Mouse (Mus musculus): ENCODE results near the gene Gm7861. TPM values are rescaled to one million over a fixed set of nuclear protein-coding genes. Genes with fewer than 3 reads are reported as not detected.
"Not testable (repeated sequence)": the region's sequence is repeated elsewhere in the genome, so short reads cannot be mapped to it uniquely, and the experiment has no call there.

The Gm7861 gene
- not detected in 2 replicates for polyA plus RNA-seq (2015; fragmentation: Nextera tagmentation; extraction: Ambion mirVana)

DNA sequence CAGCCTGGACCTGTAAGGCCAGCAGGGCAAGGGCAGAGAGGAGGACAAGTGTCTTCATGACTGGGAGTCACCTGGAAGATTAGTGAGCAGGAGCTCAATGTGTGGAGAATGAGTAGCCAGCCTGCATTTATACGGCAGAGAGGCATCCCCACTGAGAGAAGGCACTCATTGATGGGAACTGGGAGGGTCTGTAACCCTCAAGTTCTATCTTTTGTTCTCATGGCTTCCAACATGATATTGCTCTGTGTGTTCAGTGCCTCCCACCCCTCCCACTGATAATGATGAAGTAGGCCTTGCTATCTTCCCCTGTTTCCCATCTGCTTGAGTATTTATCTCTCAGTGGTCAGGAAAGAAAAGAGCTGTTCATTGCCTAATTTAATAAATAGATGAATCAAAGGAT, at the start of gene Gm7861:
Gene Gm7861, minus strand, starts transcription at position 101 of the 400 bp plus-strand sequence.
- H3K27ac ChIP-seq (ENCODE audit: low read length); H3K27me3 ChIP-seq (ENCODE audit: control insufficient read depth, insufficient read depth, low read depth, low read length); H3K36me3 ChIP-seq (ENCODE audit: control insufficient read depth, insufficient read depth, low read length); H3K9me3 ChIP-seq (ENCODE audit: control insufficient read depth, low read length); H3K4me3 ChIP-seq (ENCODE audit: low read length); ATAC-seq (ENCODE audit: low read depth); H3K9ac ChIP-seq (ENCODE audit: low read length); H3K4me2 ChIP-seq (ENCODE audit: low read depth, low read length); H3K4me1 ChIP-seq (replicated peaks; ENCODE audit: control insufficient read depth, insufficient read depth, low read length): not testable (repeated sequence)
- WGBS = no CpG with 5 or more reads among the region's 1 CpGs

DNA sequence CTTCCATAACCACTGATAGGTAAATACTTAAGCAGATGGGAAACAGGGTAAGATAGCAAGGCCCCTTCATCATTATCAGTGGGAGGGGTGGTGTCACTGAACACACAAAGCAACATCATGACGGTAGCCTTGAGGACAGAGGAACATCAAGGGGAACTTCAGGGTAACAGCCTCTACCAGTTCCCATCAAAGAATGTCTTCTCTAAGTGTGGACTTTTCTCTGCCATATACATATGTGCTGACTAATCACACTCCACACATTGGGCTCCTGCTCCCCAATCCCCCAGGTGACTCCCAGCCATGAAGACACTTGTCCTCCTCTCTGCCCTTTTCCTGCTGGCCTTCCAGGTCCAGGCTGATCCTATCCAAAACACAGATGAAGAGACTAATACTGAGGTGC, 23.6 kb upstream of the Gm7861 start, which contains the start of gene Defa26:
Gene Defa26, plus strand, starts transcription at position 301 of the 400 bp plus-strand sequence.
- H3K4me1 ChIP-seq (replicated peaks; ENCODE audit: control insufficient read depth, insufficient read depth, low read length); H3K36me3 ChIP-seq (ENCODE audit: control insufficient read depth, insufficient read depth, low read length); H3K27me3 ChIP-seq (ENCODE audit: control insufficient read depth, insufficient read depth, low read depth, low read length); H3K9me3 ChIP-seq (ENCODE audit: control insufficient read depth, low read length); H3K9ac ChIP-seq (ENCODE audit: low read length); H3K27ac ChIP-seq (ENCODE audit: low read length); H3K4me2 ChIP-seq (ENCODE audit: low read depth, low read length); ATAC-seq (ENCODE audit: low read depth); H3K4me3 ChIP-seq (ENCODE audit: low read length): not testable (repeated sequence)
- WGBS = no CpG with 5 or more reads among the region's 1 CpGs

DNA sequence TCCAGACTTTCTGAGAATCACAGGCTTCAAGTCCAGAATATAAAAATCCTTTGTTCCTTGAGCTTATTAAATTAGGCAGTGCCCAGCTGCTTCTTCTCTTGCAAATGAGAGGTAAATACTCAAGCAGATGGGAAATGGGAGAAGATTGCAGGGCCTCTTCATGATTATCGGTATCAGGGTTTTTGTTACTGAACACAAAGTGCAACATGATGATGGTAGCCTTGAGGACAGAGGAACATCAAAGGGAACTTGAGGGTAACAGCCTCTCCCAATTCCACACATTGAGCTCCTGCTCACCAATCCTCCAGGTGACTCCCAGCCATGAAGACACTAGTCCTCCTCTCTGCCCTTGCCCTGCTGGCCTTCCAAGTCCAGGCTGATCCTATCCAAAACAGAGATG, 11.6 kb downstream of the Gm7861 start, which contains the start of gene Defa28:
Gene Defa28, plus strand, starts transcription at position 301 of the 400 bp plus-strand sequence.
- ATAC-seq (ENCODE audit: low read depth) = not testable (repeated sequence)
- WGBS = no CpG with 5 or more reads among the region's 1 CpGs

DNA sequence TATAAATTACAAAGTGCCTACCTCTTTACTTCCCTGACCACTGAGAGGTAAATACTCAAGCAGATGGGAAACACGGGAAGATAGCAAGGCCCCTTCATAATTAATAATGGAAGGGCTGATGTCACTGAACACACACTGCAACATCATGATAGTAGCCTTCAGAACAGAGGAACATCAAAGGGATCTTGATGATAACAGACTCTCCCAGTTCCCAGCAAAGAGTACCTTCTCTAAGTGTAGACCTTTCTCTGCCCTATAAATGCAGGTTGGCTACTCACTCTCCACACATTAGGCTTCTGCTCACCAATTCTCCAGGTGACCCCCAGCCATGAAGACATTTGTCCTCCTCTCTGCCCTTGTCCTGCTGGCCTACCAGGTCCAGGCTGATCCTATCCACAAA, 29.2 kb downstream of the Gm7861 start, which contains the start of gene Defa37:
Gene Defa37, plus strand, starts transcription at position 301 of the 400 bp plus-strand sequence.
- not testable (repeated sequence) for ATAC-seq (ENCODE audit: low read depth); H3K9ac ChIP-seq (ENCODE audit: low read length); H3K4me1 ChIP-seq (replicated peaks; ENCODE audit: control insufficient read depth, insufficient read depth, low read length); H3K4me2 ChIP-seq (ENCODE audit: low read depth, low read length); H3K4me3 ChIP-seq (ENCODE audit: low read length); H3K36me3 ChIP-seq (ENCODE audit: control insufficient read depth, insufficient read depth, low read length); H3K27me3 ChIP-seq (ENCODE audit: control insufficient read depth, insufficient read depth, low read depth, low read length); H3K9me3 ChIP-seq (ENCODE audit: control insufficient read depth, low read length); H3K27ac ChIP-seq (ENCODE audit: low read length)
- WGBS = no CpG with 5 or more reads among the region's 1 CpGs

More for the DNA sequence above, 11.6 kb downstream of the Gm7861 start, which contains the start of gene Defa28:
- not testable (repeated sequence) for H3K36me3 ChIP-seq (ENCODE audit: control insufficient read depth, insufficient read depth, low read length); H3K27ac ChIP-seq (ENCODE audit: low read length); H3K27me3 ChIP-seq (ENCODE audit: control insufficient read depth, insufficient read depth, low read depth, low read length); H3K9ac ChIP-seq (ENCODE audit: low read length); H3K4me2 ChIP-seq (ENCODE audit: low read depth, low read length); H3K4me1 ChIP-seq (replicated peaks; ENCODE audit: control insufficient read depth, insufficient read depth, low read length); H3K4me3 ChIP-seq (ENCODE audit: low read length); H3K9me3 ChIP-seq (ENCODE audit: control insufficient read depth, low read length)

Other genes with a start within 250 kb of the Gm7861 start
- not detected in 2 replicates for gene Defa2, start 216.0 kb downstream of the Gm7861 start, polyA plus RNA-seq (2015; fragmentation: Nextera tagmentation; extraction: Ambion mirVana)
- not detected in 2 replicates for gene Defa33, start 202.7 kb downstream of the Gm7861 start, polyA plus RNA-seq (2015; fragmentation: Nextera tagmentation; extraction: Ambion mirVana)
- gene Defa36, start 167.1 kb downstream of the Gm7861 start, polyA plus RNA-seq (2015; fragmentation: Nextera tagmentation; extraction: Ambion mirVana) = not detected in 2 replicates
- gene Gm7849, start 137.9 kb downstream of the Gm7861 start, polyA plus RNA-seq (2015; fragmentation: Nextera tagmentation; extraction: Ambion mirVana) = not detected in 2 replicates
- not detected in 2 replicates for gene Defa20, start 85.2 kb downstream of the Gm7861 start, polyA plus RNA-seq (2015; fragmentation: Nextera tagmentation; extraction: Ambion mirVana)
- gene Defa32, start 65.5 kb downstream of the Gm7861 start, polyA plus RNA-seq (2015; fragmentation: Nextera tagmentation; extraction: Ambion mirVana) = not detected in 2 replicates
- gene Defa37, start 29.1 kb downstream of the Gm7861 start, polyA plus RNA-seq (2015; fragmentation: Nextera tagmentation; extraction: Ambion mirVana) = 1.1 TPM in 1 of 2 replicates, not detected in the other
- not detected in 2 replicates for gene Defa28, start 11.5 kb downstream of the Gm7861 start, polyA plus RNA-seq (2015; fragmentation: Nextera tagmentation; extraction: Ambion mirVana)
- not detected in 2 replicates for gene Defa26, start 23.7 kb upstream of the Gm7861 start, polyA plus RNA-seq (2015; fragmentation: Nextera tagmentation; extraction: Ambion mirVana)
- not detected in 2 replicates for gene Defa17, start 61.3 kb upstream of the Gm7861 start, polyA plus RNA-seq (2015; fragmentation: Nextera tagmentation; extraction: Ambion mirVana)
- not detected in 2 replicates for gene Defa34, start 71.3 kb upstream of the Gm7861 start, polyA plus RNA-seq (2015; fragmentation: Nextera tagmentation; extraction: Ambion mirVana)
- gene AY761184, start 109.1 kb upstream of the Gm7861 start, polyA plus RNA-seq (2015; fragmentation: Nextera tagmentation; extraction: Ambion mirVana) = not detected in 2 replicates
- gene Defa24, start 140.0 kb upstream of the Gm7861 start, polyA plus RNA-seq (2015; fragmentation: Nextera tagmentation; extraction: Ambion mirVana) = not detected in 2 replicates
- gene Defb50, start 229.0 kb upstream of the Gm7861 start, polyA plus RNA-seq (2015; fragmentation: Nextera tagmentation; extraction: Ambion mirVana) = not detected in 2 replicates
- gene Defb2, start 245.4 kb upstream of the Gm7861 start, polyA plus RNA-seq (2015; fragmentation: Nextera tagmentation; extraction: Ambion mirVana) = not detected in 2 replicates

Data from lung, embryonic 16.5 days (tissue).